21 mouse cellular contexts compared by ENCODE assay signal in genomic region chr12:99723791-99724190, GRCm38 (mm10).
A peak's percentile ranks its signal among the peaks of the same experiment; 100 is the strongest.
DNase-seq lines count a peak whose midpoint lies in the region; ATAC-seq and TF ChIP-seq lines count a peak whose summit lies in the region.
"Had no signal": no experiment of that assay in that cellular context is flagged by ENCODE, and none has a peak within 500 bp of the region (broad histone marks: within the 10 kb centered on the region; RNA-seq: fewer than 3 reads in every experiment).

No protein-coding gene starts in this region.

- DNase-seq in kidney, postnatal 0 days (ENCODE audit: low spot score), result peak; percentile 46
- DNase-seq in kidney, adult 9 months, result no peak
- peak; percentile 20 for DNase-seq in lung, postnatal 10 days
- DNase-seq in lung, adult 2 months, result no peak
- peak; percentile 57 for DNase-seq in adipocyte (ENCODE audit: low spot score)
- no peak for DNase-seq in ovary, postnatal 36 days (ENCODE audit: low spot score)
- DNase-seq: adrenal gland, adult 2 months; adrenal gland, postnatal 25 days; cerebellum, adult 18-20 months; cerebellum, adult 9-11 months; cerebellum, postnatal 36 days; gastrocnemius, adult 2 months; gastrocnemius, postnatal 25 days had no signal

- no peaks in the 10 kb centered on the region for H3K4me1 ChIP-seq in kidney, postnatal 0 days (replicated peaks; ENCODE audit: insufficient read depth, low read length)
- H3K4me1 ChIP-seq in lung, adult 2 months (ENCODE audit: control insufficient read depth, insufficient read depth, low read length), result no peaks in the 10 kb centered on the region
- H3K4me1 ChIP-seq: hindbrain, embryonic 10.5 days; hindbrain, embryonic 15.5 days had no signal

- no peak overlapping the region for H3K4me3 ChIP-seq in kidney, postnatal 0 days (replicated peaks; ENCODE audit: low read depth, low read length)
- no peak overlapping the region for H3K4me3 ChIP-seq in lung, adult 2 months (replicated peaks; ENCODE audit: extremely low read depth, low read depth, low read length)
- H3K4me3 ChIP-seq: embryonic facial prominence, embryonic 15.5 days; erythroblast, embryonic 14.5 days; forebrain, embryonic 10.5 days; gastrocnemius, adult 2 months; heart, embryonic 12.5 days; hindbrain, embryonic 10.5 days; hindbrain, embryonic 15.5 days had no signal

- H3K9ac ChIP-seq in kidney, postnatal 0 days (ENCODE audit: low read depth, low read length), result no peak overlapping the region
- H3K9ac ChIP-seq: embryonic facial prominence, embryonic 15.5 days; heart, embryonic 12.5 days; hindbrain, embryonic 15.5 days had no signal

- no peak overlapping the region for H3K4me2 ChIP-seq in kidney, postnatal 0 days (ENCODE audit: low read length)
- H3K4me2 ChIP-seq: embryonic facial prominence, embryonic 15.5 days; heart, embryonic 12.5 days; hindbrain, embryonic 15.5 days had no signal

- no peaks in the 10 kb centered on the region for H3K9me3 ChIP-seq in kidney, postnatal 0 days (replicated peaks; ENCODE audit: low read length)
- H3K9me3 ChIP-seq: embryonic facial prominence, embryonic 15.5 days; forebrain, embryonic 10.5 days; heart, embryonic 12.5 days; hindbrain, embryonic 10.5 days; hindbrain, embryonic 15.5 days had no signal

- no peak overlapping the region for H3K27ac ChIP-seq in kidney, postnatal 0 days
- H3K27ac ChIP-seq: embryonic facial prominence, embryonic 15.5 days; gastrocnemius, adult 2 months; hindbrain, embryonic 10.5 days; hindbrain, embryonic 15.5 days had no signal

- ATAC-seq in kidney, postnatal 0 days (replicated peaks; ENCODE audit: low FRiP score, low read depth), result no peak
- ATAC-seq: activated CD4-positive, CD25-positive, alpha-beta regulatory T cell, adult 4 months; forebrain, embryonic 14.5 days had no signal

- no peaks in the 10 kb centered on the region for H3K36me3 ChIP-seq in kidney, postnatal 0 days (ENCODE audit: insufficient read depth, low read length)
- H3K36me3 ChIP-seq: embryonic facial prominence, embryonic 15.5 days; heart, embryonic 12.5 days; hindbrain, embryonic 10.5 days; hindbrain, embryonic 15.5 days had no signal

- no peaks in the 10 kb centered on the region for H3K27me3 ChIP-seq in kidney, postnatal 0 days (ENCODE audit: insufficient read depth, low read length)
- H3K27me3 ChIP-seq: embryonic facial prominence, embryonic 15.5 days; heart, embryonic 12.5 days; hindbrain, embryonic 15.5 days had no signal

- TF ChIP-seq POLR2A in lung, adult 2 months (IDR thresholded peaks at IDR 0.05; ENCODE audit: borderline replicate concordance, extremely low read depth, low read depth, low read length), result no peak

- no peak for TF ChIP-seq CTCF in kidney, postnatal 0 days (IDR thresholded peaks at IDR 0.05; ENCODE audit: low read depth)
- no peak for TF ChIP-seq CTCF in lung, adult 2 months (IDR thresholded peaks at IDR 0.05; ENCODE audit: insufficient read depth, low read length)

- WGBS in kidney, postnatal 0 days, result 68% methylated on average over 8 of the region's 8 CpGs
- WGBS in lung, adult 2 months, result 69% methylated on average over 8 of the region's 8 CpGs

Comparison
In these comparisons a context has a peak if more than half of its experiments do, and no peak if none do; other contexts are left out.
1. DNase-seq: peak in kidney, postnatal 0 days (single experiment), lung, postnatal 10 days (single experiment) and adipocyte (single experiment); none in kidney, adult 9 months (single experiment), lung, adult 2 months (single experiment) and ovary, postnatal 36 days (single experiment).